Mouse (Mus musculus) gastrocnemius, postnatal 25 days (tissue): Measurements from ENCODE around the gene Sephs1. TPM values are rescaled to one million over a fixed set of nuclear protein-coding genes. Genes with fewer than 3 reads are reported as not detected.
"Not testable (repeated sequence)": the region's sequence is repeated elsewhere in the genome, so short reads cannot be mapped to it uniquely, and the experiment has no call there.

Source experiments
- DNase-seq: peaks from one replicate; pipeline ENCODE4 v3.0.0; 2022
- total RNA-seq, 2 experiments: library from RNA; stranded (reverse); gene quantifications; 1 replicate in 1 of 2; 2 replicates in 1 of 2; pipeline ENCODE4 v1.2.3; 2021

The Sephs1 gene
- total RNA-seq, 2 experiments from 2014 or later: 17.0 to 17.4 TPM

GRCm38 (mm10) chr2:4907916-4908315 lies 26.6 kb downstream of the Sephs1 start:
- DNase-seq: no peak

DNA sequence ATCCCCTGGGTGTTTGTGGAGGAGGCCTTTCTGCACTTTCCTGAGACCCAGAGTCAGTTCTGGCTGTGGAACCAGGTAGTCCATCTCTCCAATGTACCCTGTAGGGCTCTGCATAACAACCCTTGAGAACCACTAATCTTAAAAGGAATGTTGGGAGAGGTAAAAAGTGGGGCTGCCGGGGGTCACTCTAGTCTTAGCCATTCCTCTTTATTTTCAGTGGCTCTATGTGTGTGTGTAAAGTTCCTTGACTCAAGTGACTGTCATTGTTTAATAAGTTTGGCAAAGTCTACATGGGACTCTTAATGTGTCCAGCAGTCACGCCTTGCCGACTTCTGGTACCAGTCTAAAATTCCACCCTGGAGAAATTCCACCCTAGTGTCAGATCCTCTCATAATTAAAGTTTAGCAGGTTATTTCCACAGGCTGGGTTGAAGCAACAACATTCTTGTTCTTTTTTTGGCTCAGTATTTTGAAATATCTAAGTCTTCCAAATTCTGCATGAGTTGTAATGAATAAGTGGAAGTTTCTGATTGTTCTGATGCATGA lies 27.5 kb downstream of the Sephs1 start:
- DNase-seq: no peak

DNA sequence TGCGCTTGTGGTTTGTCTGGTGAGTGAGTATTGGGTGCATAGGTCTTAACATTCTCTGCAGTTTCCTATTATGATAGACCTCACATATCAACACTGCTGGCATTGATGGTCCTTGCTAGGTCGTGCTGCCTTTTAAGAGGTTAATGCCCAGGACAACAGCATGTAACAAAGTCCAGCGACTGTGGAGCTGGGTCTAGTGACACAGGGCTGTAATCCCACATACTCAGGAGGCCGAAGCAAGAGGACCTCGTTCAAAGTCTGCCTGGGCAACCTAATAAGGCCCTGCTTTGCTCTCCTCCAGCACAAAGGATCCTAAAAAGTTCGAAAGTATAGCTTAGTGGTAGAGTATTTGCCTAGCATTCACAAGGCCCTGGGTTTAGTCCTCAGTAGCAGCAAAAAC lies 28.5 kb downstream of the Sephs1 start:
- DNase-seq: no peak

- DNase-seq: no peak
Observed at GRCm38 (mm10) chr2:4910521-4910920, 29.2 kb downstream of the Sephs1 start.

- no peak for DNase-seq
Observed at GRCm38 (mm10) chr2:4913949-4914348, 32.6 kb downstream of the Sephs1 start.

DNA sequence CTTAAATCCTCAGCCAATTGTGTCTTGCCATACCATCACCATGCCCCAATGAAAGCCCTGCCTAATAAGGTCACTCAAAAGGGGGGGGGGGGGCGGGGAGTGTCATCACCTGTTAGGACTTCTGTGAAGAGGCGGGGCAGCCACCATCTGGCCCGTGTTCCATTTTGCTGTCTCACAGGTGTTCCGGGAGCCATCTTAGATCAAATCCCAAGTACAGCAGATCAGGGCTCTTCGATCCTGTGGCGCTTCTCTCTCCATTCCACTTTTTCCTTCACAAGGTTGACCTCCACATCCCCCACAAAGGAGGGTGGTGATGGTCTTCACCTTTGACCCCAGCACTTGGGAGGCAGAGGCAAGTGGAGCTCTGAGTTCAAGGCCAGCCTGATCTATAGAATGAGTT lies 34.7 kb downstream of the Sephs1 start:
- no peak for DNase-seq

GRCm38 (mm10) chr2:4917326-4918021 lies 36.1 kb downstream of the Sephs1 start:
- peak; percentile 28 for DNase-seq

DNA sequence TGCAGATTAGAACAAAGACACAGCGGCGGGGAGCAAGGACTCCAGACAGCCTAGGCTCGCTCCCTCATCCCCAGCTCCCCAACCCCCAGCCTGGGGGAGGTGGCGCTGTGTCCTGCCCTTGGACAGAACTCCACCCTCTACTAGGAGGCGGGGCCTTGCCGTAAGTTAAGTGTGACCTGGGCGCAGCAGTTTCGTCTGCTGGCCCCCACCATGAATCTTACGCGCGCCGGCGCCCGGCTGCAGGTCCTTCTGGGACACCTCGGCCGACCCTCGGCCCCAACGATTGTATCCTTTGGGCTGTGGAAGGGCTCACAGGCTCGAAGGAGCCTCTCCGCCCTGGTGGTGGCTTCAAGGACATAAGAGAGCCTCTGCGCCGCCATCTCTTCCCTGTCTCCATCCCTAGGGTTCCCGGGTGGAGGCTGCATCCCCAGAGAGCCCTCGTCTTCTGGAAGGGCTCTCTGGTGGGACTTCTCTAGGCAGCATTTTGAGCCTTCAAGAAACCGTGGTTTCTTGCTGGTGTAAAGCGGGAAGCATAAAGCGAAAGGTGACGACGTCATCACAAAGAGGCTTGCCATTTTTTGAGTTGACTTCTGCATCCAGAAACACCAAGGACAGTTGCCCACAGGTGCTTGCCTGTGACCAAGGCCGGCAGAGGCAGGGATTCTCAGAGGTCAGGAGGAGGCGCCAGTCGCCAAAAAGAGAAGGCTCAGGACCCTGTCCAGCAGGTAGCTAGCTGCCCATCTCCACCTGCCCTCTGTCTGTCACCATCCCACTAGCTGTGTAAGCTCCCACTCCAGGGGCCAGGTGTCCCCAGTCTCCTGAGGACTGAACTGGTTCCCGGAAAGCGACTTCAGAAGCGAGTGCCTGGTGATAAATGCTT lies 37.7 kb downstream of the Sephs1 start, which contains the start of gene Phyh:
Phyh (plus strand) TSS at position 160 of the 880 bp plus-strand sequence.
- DNase-seq: peak; percentile 88

DNA sequence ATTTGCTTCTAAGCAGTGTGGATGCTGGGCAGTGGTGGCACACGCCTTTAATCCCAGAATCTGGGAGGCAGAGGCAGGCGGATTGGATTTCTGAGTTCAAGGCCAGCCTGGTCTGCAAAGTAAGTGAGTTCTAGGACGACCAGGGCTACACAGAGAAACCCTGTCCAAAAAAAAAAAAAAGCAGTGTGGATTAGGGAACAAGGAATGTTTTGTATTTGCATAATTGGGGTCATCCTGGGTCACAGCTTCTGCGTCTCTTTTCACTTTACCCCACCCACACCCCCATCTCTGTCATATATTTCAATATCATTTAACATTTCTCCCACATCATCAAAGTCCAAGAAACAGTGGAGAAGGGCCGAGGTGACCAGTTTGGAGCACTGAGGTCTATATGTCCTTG lies 39.7 kb downstream of the Sephs1 start:
- DNase-seq: no peak

DNA sequence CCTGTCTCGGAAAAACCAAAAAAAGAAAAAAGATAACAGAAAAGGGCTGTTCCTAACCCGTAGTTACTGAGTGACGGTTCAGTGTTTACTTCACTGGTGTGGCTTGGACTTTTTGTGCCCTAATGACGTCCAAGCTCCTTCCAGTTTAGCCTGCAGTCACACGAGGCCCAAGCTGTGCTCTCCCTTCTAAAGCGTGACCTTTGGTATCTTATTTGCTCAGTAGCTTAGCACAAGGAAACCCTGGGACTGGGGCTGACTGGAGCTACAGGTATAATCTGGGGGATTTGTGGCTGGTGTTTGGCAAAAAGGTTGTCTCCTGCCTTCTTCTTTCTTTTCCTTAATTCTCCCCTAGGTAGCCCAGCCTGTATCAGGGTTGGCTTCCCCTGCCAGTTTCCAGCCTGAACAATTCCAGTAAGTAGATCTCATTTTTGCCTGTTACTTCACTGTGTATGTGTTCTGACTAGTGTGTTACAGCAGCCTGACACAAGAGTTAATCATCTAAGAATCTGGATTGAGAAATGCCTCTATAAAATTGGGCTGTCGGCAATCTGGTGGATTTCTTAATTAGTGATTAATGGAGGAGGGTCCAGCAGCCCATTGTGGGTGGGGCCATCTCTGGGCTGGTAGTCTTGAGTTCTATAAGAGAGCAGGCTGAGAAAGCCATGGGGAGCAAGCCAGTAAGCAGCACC lies 41.3 kb downstream of the Sephs1 start:
- no peak for DNase-seq

GRCm38 (mm10) chr2:4927391-4927790 lies 46.0 kb downstream of the Sephs1 start:
- DNase-seq: no peak

- no peak for DNase-seq
Observed at GRCm38 (mm10) chr2:4929230-4929629, 47.9 kb downstream of the Sephs1 start.

- no peak for DNase-seq
Observed at GRCm38 (mm10) chr2:4934516-4934915, 53.2 kb downstream of the Sephs1 start.

DNA sequence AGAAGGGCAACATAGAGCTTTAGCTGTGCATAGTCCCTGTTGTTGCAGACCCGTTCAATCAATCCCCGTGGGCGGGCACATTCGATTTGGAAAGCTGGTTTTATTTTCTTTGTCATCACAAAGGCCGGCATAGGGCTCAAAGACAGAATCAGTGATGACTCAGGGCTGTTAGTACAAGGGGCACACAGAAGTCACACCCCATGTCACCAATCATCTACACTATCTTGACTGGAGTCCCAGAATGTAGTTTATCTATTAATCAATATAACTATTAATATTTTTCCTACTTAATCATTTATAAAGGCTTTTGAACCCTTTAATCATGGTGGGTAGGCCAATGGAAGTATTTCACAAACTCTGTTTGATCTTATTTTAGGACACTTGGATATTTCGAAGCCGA lies 56.6 kb downstream of the Sephs1 start:
- no peak for DNase-seq

GRCm38 (mm10) chr2:4940861-4941260 lies 59.5 kb downstream of the Sephs1 start:
- DNase-seq: no peak

- DNase-seq: not testable (repeated sequence)
Observed at GRCm38 (mm10) chr2:4949691-4950090, 68.3 kb downstream of the Sephs1 start.

GRCm38 (mm10) chr2:4950986-4951385 lies 69.6 kb downstream of the Sephs1 start:
- no peak for DNase-seq

DNA sequence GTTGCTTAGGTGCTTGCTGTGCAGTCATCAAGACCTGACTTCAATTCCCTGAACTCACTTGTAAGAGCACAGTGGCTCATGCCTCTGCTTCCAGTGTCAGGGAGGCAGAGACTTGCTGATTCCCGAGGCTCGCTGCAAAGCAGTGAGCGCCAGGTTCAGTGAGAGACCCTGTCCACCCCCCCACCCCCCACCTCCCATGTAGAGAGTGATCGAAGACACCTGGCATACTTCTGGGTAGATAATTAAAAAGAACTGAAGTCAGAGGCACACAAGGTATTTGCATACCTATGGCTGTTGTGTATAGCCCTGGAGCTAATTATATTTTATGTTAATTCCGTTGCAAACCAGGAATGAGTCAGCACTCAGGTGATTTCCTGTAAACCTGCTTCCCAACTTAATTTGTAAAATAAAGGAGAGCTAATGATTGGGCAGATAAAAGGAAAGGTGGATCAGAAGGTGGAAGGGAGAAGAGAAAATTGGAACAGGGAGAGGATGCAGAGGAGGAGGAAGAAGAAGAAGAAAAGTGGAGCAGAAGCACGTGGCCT lies 72.9 kb downstream of the Sephs1 start:
- no peak for DNase-seq

GRCm38 (mm10) chr2:4958039-4958438 lies 76.7 kb downstream of the Sephs1 start:
- DNase-seq: no peak
